Mouse (Mus musculus) midbrain, embryonic 13.5 days (tissue): ENCODE results near the gene Plod3. TPM values are rescaled to one million over a fixed set of nuclear protein-coding genes. Genes with fewer than 3 reads are reported as not detected.

Source experiments
- microRNA counts: library from miRNA; unstranded; fragments of <30 nt; microRNA quantifications from one replicate; lab custom pipeline; 2016
- microRNA-seq: library from miRNA; unstranded; fragments of <30 nt; microRNA quantifications from one replicate; pipeline ENCODE4, GENCODE M21; 2016
- polyA plus RNA-seq: library from polyadenylated mRNA; unstranded; fragments of >200 nt; fragmentation: Nextera tagmentation; extraction: Ambion mirVana; gene quantifications from 2 replicates; pipeline ENCODE4 v1.2.1, GENCODE M21; 2015

Plod3 gene
- polyA plus RNA-seq, 1 experiment from 2014 or later = 35.1 TPM

MicroRNAs within 50 kb of the gene (microRNA counts, 519-probe panel; counts per million panel counts)
- 110 counts per million, percentile 56 among the panel's probes with 10 or more counts for microRNA mmu-miR-702 (lab: Ali Mortazavi, UCI)

Small RNA genes within 50 kb of the gene (microRNA-seq; reads per million reads assigned to microRNA genes)
- 69.1 reads per million, percentile 49 among the genes with 10 or more reads in this experiment for gene Mir702

Other genes with a start within 250 kb of the Plod3 start
- 14.0 and 19.0 TPM in 2 replicates for gene Col26a1, start 103.8 kb upstream of the Plod3 start, polyA plus RNA-seq
- gene Ift22, start 78.9 kb upstream of the Plod3 start, polyA plus RNA-seq = 119 and 125 TPM in 2 replicates
- 389 and 412 TPM in 2 replicates for gene Fis1, start 33.7 kb upstream of the Plod3 start, polyA plus RNA-seq
- gene Cldn15, start 20.4 kb upstream of the Plod3 start, polyA plus RNA-seq = 0.16 and 0.35 TPM in 2 replicates
- 110 TPM in 2 replicates for gene Znhit1, start 1.0 kb downstream of the Plod3 start, polyA plus RNA-seq
- gene Vgf, start 39.4 kb downstream of the Plod3 start, polyA plus RNA-seq = 2.4 TPM in 2 replicates
- 257 and 272 TPM in 2 replicates for gene Ap1s1, start 59.1 kb downstream of the Plod3 start, polyA plus RNA-seq
- gene Serpine1, start 85.2 kb downstream of the Plod3 start, polyA plus RNA-seq = 0.17 TPM in 1 of 2 replicates, not detected in the other
- 2.6 and 4.2 TPM in 2 replicates for gene Trim56, start 129.2 kb downstream of the Plod3 start, polyA plus RNA-seq
- gene Muc3, start 162.3 kb downstream of the Plod3 start, polyA plus RNA-seq = not detected in 2 replicates
- gene Muc3a, start 225.4 kb downstream of the Plod3 start, polyA plus RNA-seq = not detected in 2 replicates